Mouse (Mus musculus) forebrain, postnatal 0 days (tissue): ENCODE measurements around the gene Csf2rb2. TPM values are rescaled to one million over a fixed set of nuclear protein-coding genes. Genes with fewer than 3 reads are reported as not detected.
A peak's percentile ranks its signal among the peaks of the same experiment; 100 is the strongest.

ENCODE experiments used
- ATAC-seq: fragments of 200-750 bp; cut with Nextera tagmentation; 2 replicates; pipeline ENCODE4 v1.8.0; 2017; ENCODE audit warnings: mild to moderate bottlenecking, moderate library complexity
- DNase-seq: peaks from one replicate; pipeline ENCODE4 v3.0.0-alpha.2; 2015
- H3K27ac ChIP-seq: fragments of 300-500 bp; sonication (generic); 2 replicates; pipeline ENCODE4 v1.5.1; 2014; ENCODE audit warnings: low read depth, mild to moderate bottlenecking, antibody characterized with exemption, low read length, moderate library complexity, mixed read lengths
- H3K27me3 ChIP-seq: fragments of 300-500 bp; sonication (generic); 2 replicates; pipeline ENCODE4 v1.6.1; 2014; ENCODE audit warnings: mild to moderate bottlenecking, low read length, mixed read lengths; ENCODE audit not compliant: insufficient read depth
- H3K36me3 ChIP-seq: fragments of 300-500 bp; sonication (generic); 2 replicates; pipeline ENCODE4 v1.6.1; 2014; ENCODE audit warnings: mild to moderate bottlenecking, moderate library complexity; ENCODE audit not compliant: insufficient read depth
- H3K4me1 ChIP-seq: fragments of 300-500 bp; sonication (generic); 2 replicates; pipeline ENCODE4 v1.6.1; 2014; ENCODE audit warnings: antibody characterized with exemption; ENCODE audit not compliant: insufficient read depth
- H3K4me2 ChIP-seq: fragments of 300-500 bp; sonication (generic); 2 replicates; pipeline ENCODE4 v1.6.1; 2014; ENCODE audit warnings: low read depth, mild to moderate bottlenecking, moderate library complexity
- H3K4me3 ChIP-seq: fragments of 300-500 bp; sonication (generic); 2 replicates; pipeline ENCODE4 v1.5.1; 2014; ENCODE audit warnings: low read depth, low read length, mixed read lengths
- H3K9ac ChIP-seq: fragments of 300-500 bp; sonication (generic); 2 replicates; pipeline ENCODE4 v1.6.1; 2014; ENCODE audit warnings: mild to moderate bottlenecking
- H3K9me3 ChIP-seq: fragments of 300-500 bp; sonication (generic); 2 replicates; pipeline ENCODE4 v1.6.1; 2016; ENCODE audit warnings: low read length
- CTCF ChIP-seq: sonication (generic); IDR thresholded peaks from 2 replicates; pipeline ENCODE4 v1.5.1; 2016; ENCODE audit warnings: antibody characterized with exemption, control low read depth, low read depth
- WGBS: fragments of 180-500 bp; shearing (Covaris S2); extraction: QIAGEN DNeasy Blood & Tissue Kit; methylation state at CpG from one replicate; pipeline ENCODE4 v1.1.7; 2014; 5-methylcytosine and 5-hydroxymethylcytosine counted together
- polyA plus RNA-seq: library from polyadenylated mRNA; unstranded; fragments of >200 nt; fragmentation: Nextera tagmentation; extraction: Ambion mirVana; gene quantifications from 2 replicates; pipeline ENCODE4 v1.2.1, GENCODE M21; 2015
- total RNA-seq: library from RNA; depleted of rRNA; stranded (reverse); fragments of >200 nt; gene quantifications from 2 replicates; pipeline ENCODE4 v1.2.3, GENCODE M21; 2014

Csf2rb2 gene
- total and polyA plus RNA-seq, 2 experiments from 2014 or later = 0.13 to 0.43 TPM

DNA sequence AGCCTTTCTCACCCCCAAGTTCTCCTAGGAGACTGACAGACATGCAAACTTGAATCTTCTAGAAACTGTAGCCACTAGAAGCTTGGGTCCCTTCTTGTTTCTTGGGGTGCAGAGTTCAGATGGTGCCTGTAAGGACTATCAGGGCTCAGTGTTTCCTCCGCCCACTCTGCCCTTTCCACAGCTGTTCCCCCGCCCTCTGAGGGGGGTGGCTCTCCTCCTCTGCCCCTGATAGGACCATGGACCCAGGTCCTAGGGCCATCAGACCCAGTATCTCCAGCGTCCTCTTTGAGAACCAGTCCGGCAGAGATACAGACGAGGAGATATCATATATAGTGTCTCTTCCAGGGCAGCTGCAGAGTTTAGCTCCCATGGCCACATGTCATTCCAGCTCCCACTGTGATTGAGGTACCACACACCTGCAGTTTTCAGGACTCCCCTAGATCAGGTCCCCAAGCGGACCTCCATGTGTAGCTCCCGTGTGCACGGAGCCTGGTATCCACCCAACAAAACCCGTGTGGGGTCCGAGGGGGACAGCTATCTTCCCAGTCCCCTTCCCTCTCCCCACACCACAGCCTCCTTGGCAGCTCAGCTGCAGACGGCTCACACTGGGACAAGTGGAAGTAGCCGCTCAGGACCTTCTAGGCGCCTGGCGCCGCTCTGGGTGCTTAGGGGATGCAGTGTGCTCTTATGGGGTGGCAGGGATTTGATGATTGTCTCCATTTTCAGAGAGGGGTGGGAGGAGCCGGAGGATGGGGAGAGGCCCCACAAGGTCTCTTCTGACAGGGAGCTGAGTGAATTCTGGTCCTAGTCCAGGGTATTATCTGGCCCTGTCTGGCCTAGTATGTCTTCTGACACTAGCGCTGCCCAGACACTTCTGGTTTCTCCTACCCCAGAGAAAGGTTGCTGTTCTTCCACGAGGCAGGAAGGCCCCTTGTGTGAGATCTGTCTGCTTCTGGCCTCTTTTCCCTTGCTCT lies 59.1 kb downstream of the Csf2rb2 start:
- DNase-seq = no peak
- H3K36me3 ChIP-seq = no peaks in the 10 kb centered on the region
- H3K9ac ChIP-seq = no peak overlapping the region
- no peak overlapping the region for H3K4me2 ChIP-seq
- H3K4me3 ChIP-seq = no peak overlapping the region
- WGBS = 82% methylated on average over 18 of the region's 18 CpGs
- H3K27ac ChIP-seq = no peak overlapping the region
- H3K27me3 ChIP-seq = no peaks in the 10 kb centered on the region
- H3K9me3 ChIP-seq = no peaks in the 10 kb centered on the region
- no peak for TF ChIP-seq CTCF
- H3K4me1 ChIP-seq = no peaks in the 10 kb centered on the region
- no peak for ATAC-seq

DNA sequence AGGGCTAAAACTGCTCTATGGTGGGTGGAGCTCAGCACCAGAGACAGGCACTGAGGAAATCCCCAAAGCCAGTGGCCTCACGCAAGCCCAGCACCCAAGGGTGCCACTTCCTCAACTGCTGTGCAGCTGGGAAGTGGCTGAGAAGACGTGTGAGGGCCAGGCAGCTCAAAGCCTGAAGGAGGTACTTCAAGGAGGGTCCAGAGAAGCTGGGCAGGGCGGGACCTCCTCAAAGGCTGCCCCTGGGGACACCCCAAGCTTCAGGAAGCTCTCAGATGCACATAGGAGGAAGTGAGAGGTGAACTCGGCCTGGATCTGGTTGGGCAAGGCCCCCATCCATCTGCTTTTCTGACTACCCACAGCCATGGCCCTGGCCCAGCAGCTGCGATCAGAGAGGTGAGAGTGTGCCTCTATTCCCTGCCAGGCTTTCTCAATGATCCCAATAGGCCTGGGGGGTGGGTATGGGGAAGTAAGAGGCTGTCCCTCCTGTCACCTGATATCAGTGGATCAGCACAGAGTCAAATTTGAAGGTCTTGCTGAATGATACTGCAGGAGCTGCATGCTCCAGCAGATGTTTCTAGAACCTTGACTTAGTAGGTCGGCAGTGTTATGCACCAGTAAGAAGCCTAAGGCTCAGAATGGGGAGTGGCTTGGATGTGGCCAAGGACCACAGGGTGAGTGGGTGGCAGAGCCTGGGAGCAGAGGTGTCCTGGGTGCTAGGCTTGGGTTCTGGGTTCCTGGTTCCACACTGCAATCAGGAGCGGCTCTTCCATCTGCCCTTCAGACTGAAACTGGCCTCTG lies 60.6 kb downstream of the Csf2rb2 start, which contains the start of gene Ncf4:
Gene Ncf4, plus strand, starts transcription at position 107 of the 798 bp plus-strand sequence.
- H3K4me1 ChIP-seq = no peaks in the 10 kb centered on the region
- no peak within 1 kb of the TSS for H3K9ac ChIP-seq
- no peak within 1 kb of the TSS for H3K27ac ChIP-seq
- ATAC-seq (no peak), DNase-seq (no peak)
- H3K4me3 ChIP-seq = no peak within 1 kb of the TSS
- WGBS = 68% methylated on average over 7 of the region's 7 CpGs
- H3K9me3 ChIP-seq = no peaks in the 10 kb centered on the region
- no peak for TF ChIP-seq CTCF
- no peaks in the 10 kb centered on the region for H3K27me3 ChIP-seq
- H3K4me2 ChIP-seq = no peak within 1 kb of the TSS
- no peaks in the 10 kb centered on the region for H3K36me3 ChIP-seq

DNA sequence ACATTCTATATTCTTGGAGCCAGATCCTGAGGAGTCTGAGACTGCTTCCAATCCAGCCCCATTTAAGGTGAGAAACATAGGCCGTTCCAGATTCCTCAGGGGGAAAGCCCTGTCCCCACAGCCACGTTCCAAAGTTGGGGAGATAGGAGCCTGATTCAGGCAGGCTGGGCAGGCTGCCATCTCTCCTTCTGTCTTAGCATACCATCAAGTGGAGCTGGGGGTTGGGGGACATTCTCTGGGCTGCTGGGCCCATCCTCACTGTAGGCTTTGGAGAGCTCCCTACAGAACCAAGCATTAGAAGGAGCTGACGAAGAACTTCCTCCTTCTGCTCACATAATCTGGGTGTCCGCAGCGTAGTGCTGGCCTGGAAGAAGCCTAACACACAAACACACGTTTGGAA lies 61.7 kb downstream of the Csf2rb2 start:
- DNase-seq (no peak), ATAC-seq (no peak)
- Histone ChIP-seq H3K27me3 (no peaks in the 10 kb centered on the region), H3K4me3 (no peak overlapping the region), H3K9me3 (no peaks in the 10 kb centered on the region), H3K36me3 (no peaks in the 10 kb centered on the region), H3K9ac (no peak overlapping the region), H3K27ac (no peak overlapping the region), H3K4me2 (no peak overlapping the region), H3K4me1 (no peaks in the 10 kb centered on the region)
- 59% methylated on average over 6 of the region's 6 CpGs for WGBS
- TF ChIP-seq CTCF = no peak

DNA sequence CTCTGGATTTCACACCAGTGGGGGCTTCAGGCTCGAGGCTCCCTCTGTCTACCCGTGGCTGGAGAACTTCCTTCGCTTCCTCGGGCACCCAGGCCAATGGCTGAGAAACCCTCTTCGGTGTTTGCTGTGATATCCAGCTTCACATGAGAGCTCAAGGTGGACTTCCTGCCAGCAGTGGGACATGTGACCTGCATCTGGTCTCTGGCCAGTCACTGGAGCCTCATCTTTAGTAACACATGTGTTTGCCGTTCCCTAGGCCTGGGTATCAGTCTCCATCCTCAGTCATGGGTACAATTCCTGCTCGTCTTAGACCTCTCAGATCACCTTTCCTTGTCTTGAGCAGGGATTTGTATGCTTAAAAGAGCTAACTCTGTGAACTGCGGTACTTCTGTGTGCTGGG lies 62.5 kb downstream of the Csf2rb2 start:
- no peaks in the 10 kb centered on the region for H3K4me1 ChIP-seq
- H3K4me2 ChIP-seq = no peak overlapping the region
- no peak for TF ChIP-seq CTCF
- H3K36me3 ChIP-seq = no peaks in the 10 kb centered on the region
- no peak overlapping the region for H3K4me3 ChIP-seq
- H3K27ac ChIP-seq = no peak overlapping the region
- no peak for ATAC-seq
- H3K9me3 ChIP-seq = no peaks in the 10 kb centered on the region
- WGBS = 78% methylated on average over 8 of the region's 8 CpGs
- no peak for DNase-seq
- no peak overlapping the region for H3K9ac ChIP-seq
- H3K27me3 ChIP-seq = no peaks in the 10 kb centered on the region

DNA sequence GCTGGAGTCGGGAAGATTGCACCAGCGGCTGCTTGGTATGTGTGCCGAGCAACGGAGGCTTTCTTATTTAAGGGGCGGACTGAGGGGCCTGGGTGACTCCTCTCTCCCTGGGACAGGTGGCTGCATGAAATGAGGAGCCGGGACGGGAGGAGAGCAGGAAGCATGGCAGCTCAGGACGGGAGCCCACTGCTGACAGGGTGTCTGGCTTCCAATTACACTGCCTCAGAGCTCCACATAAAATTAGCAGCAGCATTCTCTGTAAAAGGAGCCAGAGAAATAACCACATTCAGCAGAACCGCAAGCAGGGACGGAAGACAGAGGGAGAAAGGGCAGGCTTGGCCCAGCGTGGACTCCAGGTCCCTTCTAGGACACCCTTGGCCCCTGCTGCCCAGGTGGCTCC lies 64.2 kb downstream of the Csf2rb2 start:
- Histone ChIP-seq H3K27me3 (no peaks in the 10 kb centered on the region), H3K4me2 (no peak overlapping the region), H3K4me3 (no peak overlapping the region), H3K36me3 (no peaks in the 10 kb centered on the region), H3K27ac (no peak overlapping the region), H3K9me3 (no peaks in the 10 kb centered on the region), H3K4me1 (no peaks in the 10 kb centered on the region), H3K9ac (no peak overlapping the region)
- ATAC-seq = 0 out of 2 replicates have a peak, but pooled peaks have one; percentile 25
- TF ChIP-seq CTCF = no peak
- no peak for DNase-seq
- 55% methylated on average over 11 of the region's 11 CpGs for WGBS

DNA sequence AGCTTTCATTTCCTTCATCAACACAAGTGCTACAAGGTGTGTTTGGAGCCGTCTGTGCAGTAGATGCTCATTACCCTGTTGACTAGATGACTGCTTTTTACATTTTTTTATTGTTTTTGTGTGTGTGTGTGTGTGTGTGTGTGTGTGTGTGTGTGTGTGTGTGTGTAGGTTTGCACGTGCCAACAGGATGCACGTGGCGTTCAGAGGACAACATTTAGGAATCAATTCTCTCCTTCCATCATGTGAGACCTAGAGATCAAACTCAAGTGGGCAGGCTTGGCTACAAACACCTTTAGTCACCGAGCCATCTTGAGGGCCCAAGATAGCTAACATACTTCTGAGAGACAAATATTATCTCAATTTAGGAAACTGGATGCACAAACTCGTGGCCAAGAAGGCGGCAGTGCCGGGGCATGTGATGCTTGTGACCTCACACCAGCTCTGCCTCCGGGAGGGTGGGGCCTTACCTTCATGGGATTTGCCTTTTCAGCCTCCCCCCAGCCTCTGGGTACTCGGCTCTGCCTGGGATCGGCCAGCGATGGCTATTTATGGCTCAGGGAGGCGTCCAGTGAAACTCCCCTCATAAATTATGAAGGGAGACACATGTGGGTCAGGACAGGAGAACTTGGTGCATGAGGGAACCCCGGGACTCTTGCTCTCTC lies 65.4 kb downstream of the Csf2rb2 start:
- WGBS = 83% methylated on average over 14 of the region's 14 CpGs
- no peaks in the 10 kb centered on the region for H3K36me3 ChIP-seq
- H3K4me2 ChIP-seq = no peak overlapping the region
- TF ChIP-seq CTCF = no peak
- H3K9me3 ChIP-seq = no peaks in the 10 kb centered on the region
- no peaks in the 10 kb centered on the region for H3K4me1 ChIP-seq
- H3K4me3 ChIP-seq = no peak overlapping the region
- DNase-seq (no peak), ATAC-seq (no peak)
- H3K27me3 ChIP-seq = no peaks in the 10 kb centered on the region
- no peak overlapping the region for H3K27ac ChIP-seq
- H3K9ac ChIP-seq = no peak overlapping the region
